Mouse (Mus musculus) embryonic fibroblast, embryonic 13.5 days (primary cell): ENCODE measurements around the gene Ccdc148. TPM values are rescaled to one million over a fixed set of nuclear protein-coding genes. Genes with fewer than 3 reads are reported as not detected.

Experiments
- H3K27ac ChIP-seq: 2 replicates; pipeline ENCODE4 v1.5.1; 2012; ENCODE audit warnings: low read length, control low read depth, inconsistent platforms; ENCODE audit not compliant: insufficient read depth
- H3K4me1 ChIP-seq: 2 replicates; pipeline ENCODE4 v1.6.1; 2011; ENCODE audit warnings: low read length; ENCODE audit not compliant: control insufficient read depth, insufficient read depth
- H3K4me3 ChIP-seq: 2 replicates; pipeline ENCODE4 v1.5.1; 2011; ENCODE audit warnings: mild to moderate bottlenecking, control low read depth, low read length; ENCODE audit not compliant: insufficient read depth
- CTCF ChIP-seq: IDR thresholded peaks from 2 replicates; pipeline ENCODE4 v1.5.1; 2011; ENCODE audit warnings: mild to moderate bottlenecking, control low read depth, low read length, moderate library complexity, borderline replicate concordance; ENCODE audit not compliant: insufficient read depth
- POLR2A ChIP-seq: IDR thresholded peaks from 2 replicates; pipeline ENCODE4 v1.6.1; 2011; ENCODE audit warnings: low read depth, mild to moderate bottlenecking, control low read depth, low read length, moderate library complexity
- polyA plus RNA-seq: library from polyadenylated mRNA; stranded (reverse); fragments of >200 nt; gene quantifications from 2 replicates; pipeline ENCODE4 v1.2.4, GENCODE M21; 2011; ENCODE audit warnings: low read depth; ENCODE audit not compliant: missing spikeins, insufficient read length

The Ccdc148 gene
- polyA plus RNA-seq, 1 experiment, result 0.12 TPM

DNA sequence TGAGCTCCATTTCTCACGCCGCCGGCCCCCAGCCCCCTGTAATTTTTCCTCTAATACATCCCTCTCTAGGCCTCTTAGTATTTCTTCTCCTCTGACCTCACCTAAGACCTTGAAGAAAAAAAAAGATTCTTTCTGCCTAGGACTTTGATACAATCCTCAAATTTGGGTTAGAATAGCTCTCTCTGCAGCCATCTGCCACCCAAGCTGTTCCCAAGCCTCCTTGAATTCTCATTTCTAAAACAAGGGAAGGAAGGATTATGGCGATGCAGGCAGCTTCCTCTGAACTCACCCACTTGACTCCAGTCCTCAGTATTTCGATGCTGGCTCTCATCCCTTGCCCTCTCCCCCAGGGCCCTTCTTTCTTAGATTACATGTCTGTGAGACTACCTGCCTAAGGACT is 106.1 kb downstream of the Ccdc148 start:
- Histone ChIP-seq H3K27ac (no peak overlapping the region), H3K4me1 (no peaks in the 10 kb centered on the region; the same call in 1 of the 2 replicates), H3K4me3 (no peak overlapping the region)
- TF ChIP-seq POLR2A, result no peak

DNA sequence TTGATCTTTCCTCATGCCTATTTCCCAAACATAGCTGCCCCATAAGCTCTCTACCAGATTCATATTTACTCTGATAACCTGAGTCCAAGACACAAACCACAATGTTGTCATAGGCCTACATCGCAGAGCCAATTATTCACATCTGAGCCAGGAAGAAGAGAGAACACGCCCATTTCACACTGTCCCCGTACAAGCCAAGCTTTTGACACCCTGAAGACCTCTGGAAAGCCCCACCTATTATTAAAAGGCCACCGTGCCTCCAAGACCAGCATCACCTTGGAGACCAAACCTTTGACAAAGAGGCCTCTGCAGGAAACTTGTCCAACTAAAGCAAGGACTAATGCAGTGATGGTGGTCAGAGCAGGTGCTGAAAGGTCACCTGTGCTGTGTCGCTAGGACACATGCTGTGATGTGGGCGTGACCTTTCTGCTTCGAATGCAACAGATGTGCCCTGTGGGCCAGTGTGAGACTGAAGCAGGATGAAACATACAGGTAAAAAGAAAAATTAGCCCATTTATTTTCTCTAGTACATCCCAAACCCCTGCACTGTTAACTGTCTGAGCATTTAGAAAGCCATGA is 106.9 kb downstream of the Ccdc148 start:
- Histone ChIP-seq H3K4me3 (no peak overlapping the region), H3K4me1 (no peaks in the 10 kb centered on the region; the same call in 1 of the 2 replicates), H3K27ac (no peak overlapping the region)
- TF ChIP-seq POLR2A (no peak), CTCF (no peak)

DNA sequence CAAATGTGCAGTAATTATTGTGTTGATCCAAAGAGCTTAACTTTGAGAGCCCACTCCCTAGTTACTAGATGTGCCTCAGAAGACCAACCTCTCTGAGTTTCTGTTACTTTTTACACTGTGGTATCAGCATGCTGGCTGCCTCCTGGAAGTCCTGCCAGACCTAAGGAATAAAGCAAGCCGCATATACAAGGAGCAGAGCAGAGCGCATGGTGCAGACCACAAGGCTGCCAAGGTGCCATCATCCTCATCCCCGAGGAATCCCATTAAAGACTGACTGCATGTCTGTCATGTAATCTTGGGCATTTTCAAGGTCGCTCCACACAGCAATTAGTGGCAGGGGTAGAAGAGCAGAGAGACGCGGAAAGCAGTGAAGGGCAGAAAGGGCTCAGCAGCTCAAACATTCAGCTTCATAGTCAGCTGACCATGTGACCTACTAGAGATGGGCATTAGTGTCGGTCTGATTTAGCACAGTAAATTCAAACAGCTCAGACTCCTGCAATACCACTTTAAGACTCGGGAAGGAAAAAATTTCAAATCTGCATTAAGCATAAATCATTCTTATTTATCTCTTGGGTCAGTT is 110.1 kb downstream of the Ccdc148 start:
- no peak for TF ChIP-seq POLR2A
- no peak for TF ChIP-seq CTCF
- Histone ChIP-seq H3K4me1 (no peaks in the 10 kb centered on the region), H3K27ac (no peak overlapping the region), H3K4me3 (no peak overlapping the region)

DNA sequence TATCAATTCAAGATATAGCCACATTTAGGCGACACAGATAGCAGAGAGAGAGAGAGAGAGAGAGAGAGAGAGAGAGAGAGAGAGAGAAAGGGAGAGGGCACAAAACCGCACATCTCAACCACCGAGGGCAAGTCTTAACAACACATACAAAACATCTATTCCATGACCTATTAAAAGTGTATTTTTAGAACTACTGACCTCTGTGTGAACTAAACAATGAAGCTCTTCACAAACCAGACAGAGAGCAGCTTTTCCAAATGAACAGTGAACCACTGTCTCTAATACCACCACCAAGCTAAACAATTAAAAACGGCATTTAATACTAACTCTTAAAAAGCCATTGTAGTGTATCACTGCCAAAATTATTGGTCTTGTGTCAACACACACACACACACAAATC is 110.8 kb downstream of the Ccdc148 start:
- no peak for TF ChIP-seq CTCF
- no peak overlapping the region for H3K27ac ChIP-seq
- no peaks in the 10 kb centered on the region for H3K4me1 ChIP-seq
- H3K4me3 ChIP-seq, result no peak overlapping the region

DNA sequence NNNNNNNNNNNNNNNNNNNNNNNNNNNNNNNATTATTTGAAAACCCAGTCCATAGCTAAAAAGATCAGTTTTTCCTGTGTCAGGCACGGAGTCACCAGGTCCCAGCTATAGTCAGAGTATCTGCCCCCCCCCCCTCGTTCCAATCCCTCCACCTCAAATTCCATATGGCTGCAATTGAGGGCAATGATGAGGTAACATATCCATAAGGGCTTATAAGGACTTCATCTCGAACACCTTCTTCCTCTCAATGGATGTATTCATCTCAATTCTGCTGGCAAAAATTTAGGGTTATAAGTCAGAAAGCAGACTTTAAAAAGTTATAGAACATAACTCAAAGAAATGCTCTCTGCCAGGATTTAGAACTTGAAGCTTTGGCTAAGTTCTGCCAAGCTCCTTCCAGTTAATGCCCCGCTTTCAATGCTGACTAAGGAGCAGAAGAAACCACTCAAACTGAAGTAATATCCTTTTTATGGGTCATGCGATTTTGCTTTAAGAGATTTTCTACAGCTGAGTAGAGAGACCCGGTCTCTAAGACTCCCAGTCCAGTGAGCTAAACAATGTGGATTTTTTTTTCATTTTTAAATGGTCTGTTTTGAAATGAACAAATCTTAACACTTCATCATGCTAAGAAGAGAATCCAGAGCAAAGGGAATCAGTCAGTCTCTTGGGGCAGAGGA is 111.6 kb downstream of the Ccdc148 start:
- Histone ChIP-seq H3K4me1 (no peaks in the 10 kb centered on the region), H3K27ac (no peak overlapping the region), H3K4me3 (no peak overlapping the region)
- TF ChIP-seq CTCF (no peak), POLR2A (no peak)

DNA sequence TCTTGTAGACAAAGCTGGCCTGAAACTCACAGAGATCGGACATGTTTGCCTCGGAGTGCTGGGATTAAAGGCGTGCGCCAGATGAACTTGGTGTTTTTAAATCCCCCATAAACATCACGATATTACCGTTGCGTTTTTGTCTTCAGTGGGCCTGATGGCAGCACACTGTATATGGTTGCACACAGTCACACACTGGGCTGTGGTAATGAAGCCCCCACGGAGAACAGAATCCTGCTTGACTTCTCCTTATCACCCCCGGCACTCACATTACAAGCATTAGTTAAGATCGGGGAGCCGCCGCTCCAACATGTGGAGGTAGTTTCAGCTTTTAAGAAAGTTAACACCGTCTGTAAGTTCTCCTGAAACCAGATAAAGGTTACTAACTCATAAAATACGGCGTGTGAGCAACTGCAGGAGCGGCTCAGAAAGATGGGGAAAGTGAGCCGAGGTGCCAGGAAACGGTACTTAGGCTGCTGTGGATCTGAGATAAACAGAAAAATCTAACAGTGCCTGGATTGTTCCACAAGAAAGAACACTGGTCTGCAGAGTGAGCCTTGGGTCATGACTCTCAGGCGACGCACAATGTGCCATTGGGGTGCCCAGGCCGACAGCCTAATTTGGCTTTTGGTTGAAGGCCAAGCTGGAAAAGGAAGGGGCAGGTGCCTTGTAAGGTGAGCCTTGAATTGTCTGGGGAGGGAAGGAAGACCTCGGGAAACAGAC is 117.0 kb downstream of the Ccdc148 start:
- H3K4me1 ChIP-seq, result no peaks in the 10 kb centered on the region
- no peak overlapping the region for H3K4me3 ChIP-seq
- TF ChIP-seq CTCF (no peak), POLR2A (no peak)
- no peak overlapping the region for H3K27ac ChIP-seq

DNA sequence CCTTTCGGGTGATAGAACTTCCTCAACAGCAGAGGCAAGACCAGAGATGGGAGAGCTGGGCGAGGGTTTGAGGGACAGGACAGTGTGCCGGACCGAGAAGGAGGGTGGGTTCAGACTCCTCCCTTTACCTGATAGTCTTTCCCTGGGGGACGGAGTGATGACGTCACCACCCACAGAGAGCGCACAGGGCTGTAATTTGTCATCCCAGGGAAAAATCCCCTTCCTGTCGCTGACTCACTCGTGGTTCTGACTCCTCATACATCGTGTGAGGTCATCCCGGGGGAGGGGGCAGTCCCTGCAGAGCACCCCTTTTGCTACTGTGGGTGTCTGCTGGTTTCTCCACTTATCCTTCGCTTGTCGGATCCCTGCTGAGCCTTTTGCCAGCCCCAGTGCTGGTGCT is 117.9 kb downstream of the Ccdc148 start:
- TF ChIP-seq POLR2A, result no peak
- no peak for TF ChIP-seq CTCF
- H3K27ac ChIP-seq, result no peak overlapping the region

DNA sequence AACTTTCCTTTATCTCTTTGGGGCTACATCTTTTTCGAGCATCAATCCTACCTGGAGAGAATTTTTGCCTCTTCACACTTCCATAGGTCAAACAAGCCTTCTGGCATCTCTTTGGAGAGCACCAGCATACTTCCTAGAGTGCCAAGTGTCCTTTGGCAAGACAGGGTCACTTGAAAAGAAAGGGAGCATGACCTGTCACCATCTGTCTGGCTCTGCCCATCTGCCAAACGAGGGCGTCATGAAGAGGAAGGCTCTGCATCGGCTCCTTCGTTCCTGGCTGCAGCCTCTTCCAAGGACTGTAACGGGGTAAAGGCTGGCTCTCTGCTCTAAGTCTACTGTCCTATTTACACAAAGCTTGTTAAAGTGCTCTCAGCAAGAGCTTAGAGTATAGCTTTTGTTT is 124.0 kb downstream of the Ccdc148 start:
- H3K4me1 ChIP-seq, result no peaks in the 10 kb centered on the region
- no peak overlapping the region for H3K27ac ChIP-seq
- TF ChIP-seq CTCF (no peak), POLR2A (no peak)
- no peak overlapping the region for H3K4me3 ChIP-seq

More for the DNA sequence above, 117.9 kb downstream of the Ccdc148 start:
- H3K4me1 ChIP-seq, result no peaks in the 10 kb centered on the region
- H3K4me3 ChIP-seq, result no peak overlapping the region

DNA sequence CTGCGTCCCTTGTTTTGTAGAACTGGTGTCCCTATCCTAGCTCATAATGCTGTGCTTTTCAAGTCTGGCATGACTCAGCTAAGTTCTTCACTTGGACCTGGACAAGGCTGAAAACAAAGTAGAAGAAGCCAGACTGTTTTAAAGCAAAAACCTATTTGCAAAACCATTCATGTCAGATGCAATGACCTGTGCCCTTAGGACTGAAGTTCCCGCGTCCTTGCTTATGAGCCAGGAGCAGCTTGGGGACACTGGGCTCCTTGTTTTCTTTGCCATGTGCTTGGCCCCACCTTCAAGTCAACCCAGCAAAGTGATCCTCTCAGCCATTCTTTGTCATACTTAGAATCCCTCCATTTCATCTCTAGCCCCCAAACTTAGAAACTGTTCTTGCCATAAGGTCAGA is 125.3 kb downstream of the Ccdc148 start:
- Histone ChIP-seq H3K4me1 (no peaks in the 10 kb centered on the region), H3K4me3 (no peak overlapping the region), H3K27ac (no peak overlapping the region)
- TF ChIP-seq POLR2A (no peak), CTCF (no peak)

DNA sequence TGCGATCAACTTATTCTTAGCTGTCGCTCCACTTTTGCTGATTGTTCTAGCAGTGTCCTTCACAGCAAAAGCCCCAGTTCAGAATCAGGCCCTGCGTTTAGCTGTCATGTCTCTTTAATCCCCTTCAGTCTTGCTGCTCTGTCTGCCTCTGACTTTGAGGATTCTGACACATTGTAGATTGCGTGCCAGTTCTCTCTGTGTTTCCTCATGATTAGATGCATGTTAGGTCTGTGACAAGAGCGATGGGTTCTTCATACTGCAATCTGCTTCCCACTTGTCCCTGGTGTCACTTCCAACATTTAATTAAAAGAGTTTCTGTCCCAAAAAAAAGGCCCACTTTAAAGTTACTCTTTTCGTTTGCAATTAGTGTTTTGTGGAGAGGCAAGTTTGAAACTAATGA is 126.2 kb downstream of the Ccdc148 start:
- Histone ChIP-seq H3K4me3 (no peak overlapping the region), H3K27ac (no peak overlapping the region), H3K4me1 (no peaks in the 10 kb centered on the region)
- no peak for TF ChIP-seq CTCF
- no peak for TF ChIP-seq POLR2A
